Mouse (Mus musculus) erythroblast, embryonic 14.5 days (primary cell): ENCODE measurements around the gene Stxbp1.

Source experiments
- GATA1 ChIP-seq: IDR thresholded peaks from 2 replicates; pipeline ENCODE4 v1.6.1; 2012; ENCODE audit warnings: low read length, inconsistent platforms, mixed read lengths
- TAL1 ChIP-seq: IDR thresholded peaks from 3 replicates; pipeline ENCODE4 v1.6.1; 2012; ENCODE audit warnings: low read length, inconsistent platforms, mixed read lengths

DNA sequence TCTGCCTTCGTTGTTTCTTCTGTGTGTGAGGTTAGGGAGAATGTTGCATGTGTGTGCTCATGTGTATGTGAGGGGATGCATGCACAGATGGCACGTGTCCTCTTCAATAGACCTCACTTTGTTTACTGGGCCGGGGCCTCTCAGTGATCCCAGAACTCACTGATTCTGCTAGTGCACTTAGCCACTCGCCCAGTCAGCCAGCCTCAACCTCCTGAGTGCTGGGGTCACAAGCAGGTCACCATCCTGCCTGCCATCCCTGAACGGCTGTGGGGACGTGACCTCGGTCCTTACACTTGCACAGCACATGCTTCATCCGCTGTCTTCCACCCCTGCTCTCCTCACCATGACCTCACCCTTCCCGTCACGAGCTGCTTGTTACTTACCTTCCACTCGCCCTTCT lies 23.9 kb downstream of the Stxbp1 start:
- TF ChIP-seq TAL1 (no peak), GATA1 (no peak)
